Mouse (Mus musculus) left cerebral cortex, postnatal 10 days (tissue): ENCODE data around the gene Lrrc25. TPM values are rescaled to one million over a fixed set of nuclear protein-coding genes. Genes with fewer than 3 reads are reported as not detected.

Experiments used
- DNase-seq, 2 experiments: peaks; one replicate each; pipeline ENCODE4 v3.0.0; 2021 to 2022; ENCODE audit warnings: low spot score in 2 of 2, mixed read lengths in 1 of 2; ENCODE audit errors: extremely low spot score in 1 of 2
- intact Hi-C: fragments of 180-260 bp; cut with DNase I; formaldehyde crosslinking; loops from one replicate; pipeline ENCODE4 v1.15.1; 2025
- total RNA-seq, 2 experiments: library from RNA; stranded (reverse); gene quantifications; 2 replicates each; pipeline ENCODE4 v1.2.3; 2021

Lrrc25 gene
- total RNA-seq, 2 experiments from 2014 or later: 0.94 to 1.1 TPM

DNA sequence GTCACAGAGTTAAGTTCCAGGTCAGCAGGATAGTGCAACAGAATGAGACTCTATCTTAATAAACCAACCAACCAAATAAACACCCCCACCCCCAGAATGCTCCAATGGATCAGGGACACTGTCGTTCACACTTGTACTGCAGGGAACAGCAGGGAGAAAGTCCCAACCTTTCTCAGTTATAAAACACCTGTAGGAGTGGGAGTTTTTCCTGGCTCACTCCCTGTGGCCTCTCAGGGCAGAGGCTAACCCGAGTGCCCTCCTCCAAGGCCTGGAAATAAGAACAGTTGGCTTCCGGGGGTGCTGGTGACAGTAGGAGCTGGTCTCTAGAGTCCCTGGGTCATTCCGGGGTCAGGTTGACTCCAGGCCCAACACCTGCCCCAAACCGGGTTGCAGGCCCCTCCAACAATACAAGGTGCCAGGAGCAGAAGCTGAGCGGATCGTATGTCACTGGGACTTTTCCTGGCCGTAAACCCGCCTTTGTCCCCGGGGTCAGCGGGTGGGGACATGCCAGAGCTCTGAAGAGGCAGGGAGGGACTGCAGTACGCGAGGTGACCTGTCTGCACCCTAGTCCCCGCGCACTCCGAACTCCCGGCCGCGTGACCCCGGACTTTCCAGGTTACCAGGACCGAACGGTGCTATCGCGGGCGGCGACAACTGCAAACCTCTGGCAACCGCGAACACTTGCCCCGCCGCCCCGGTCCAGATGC is 43.1 kb downstream of the Lrrc25 start:
- intact Hi-C loops: no loop called here
- no peak for DNase-seq

DNA sequence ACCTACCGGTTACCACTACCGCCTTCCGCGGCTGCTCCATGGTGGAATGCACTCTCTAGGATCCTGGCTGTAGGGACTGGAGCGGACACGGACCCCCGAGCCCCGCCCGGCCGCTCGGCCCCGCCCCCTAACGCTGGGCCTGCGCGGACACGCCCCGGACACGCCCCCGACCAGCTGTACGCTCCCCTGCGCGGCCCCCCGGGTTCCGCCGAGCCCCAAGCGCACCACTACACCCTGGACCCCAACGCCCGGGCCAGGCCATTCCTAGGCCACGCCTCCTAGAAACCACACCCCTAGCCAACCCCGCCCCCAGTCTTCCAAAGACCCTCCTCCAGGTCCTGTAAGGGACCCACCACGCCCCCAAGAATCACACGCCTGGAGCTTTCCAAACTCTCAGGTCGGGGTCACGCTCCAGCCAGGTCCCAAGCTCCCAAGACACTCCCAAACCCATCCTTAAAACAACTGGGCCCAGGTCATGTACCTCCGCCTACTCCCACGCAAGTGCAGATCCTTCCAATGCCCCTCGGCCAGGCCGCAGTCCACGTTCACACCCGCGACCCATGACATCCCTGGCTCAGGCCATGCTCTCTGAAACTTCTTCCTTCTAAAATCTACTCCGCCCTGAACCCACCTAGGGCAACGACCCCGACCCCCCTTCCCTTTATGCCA is 43.8 kb downstream of the Lrrc25 start:
- intact Hi-C loops: no loop called here
- DNase-seq: peak; percentile 69 to 93

DNA sequence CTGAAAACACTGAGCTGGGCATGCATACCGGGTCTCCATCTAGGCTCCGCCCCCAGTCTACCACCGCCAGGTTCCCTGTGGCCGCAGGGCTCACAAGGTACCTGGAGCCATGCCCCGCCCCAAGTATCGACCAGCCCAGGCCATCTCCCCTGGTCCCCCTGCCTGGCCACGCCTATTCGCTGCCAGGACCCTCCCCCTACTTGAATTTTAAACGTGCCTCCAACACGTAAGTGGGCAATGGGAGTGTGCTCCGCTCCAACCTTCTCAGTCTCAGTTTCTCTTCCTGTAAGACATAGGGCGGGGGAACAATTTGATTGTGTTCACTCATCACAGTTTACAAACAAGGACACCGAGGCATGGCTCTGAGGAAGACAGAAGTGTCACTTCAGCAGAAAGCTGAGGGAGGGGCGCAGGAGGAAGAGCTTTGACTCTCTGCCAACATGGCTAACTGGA is 44.3 kb downstream of the Lrrc25 start, which contains the start of gene Pgpep1:
Gene Pgpep1, minus strand, starts transcription at position 116 of the 453 bp plus-strand sequence.
- intact Hi-C loops: no loop called here
- peak in 1 of 2 experiments; percentile 47 for DNase-seq

DNA sequence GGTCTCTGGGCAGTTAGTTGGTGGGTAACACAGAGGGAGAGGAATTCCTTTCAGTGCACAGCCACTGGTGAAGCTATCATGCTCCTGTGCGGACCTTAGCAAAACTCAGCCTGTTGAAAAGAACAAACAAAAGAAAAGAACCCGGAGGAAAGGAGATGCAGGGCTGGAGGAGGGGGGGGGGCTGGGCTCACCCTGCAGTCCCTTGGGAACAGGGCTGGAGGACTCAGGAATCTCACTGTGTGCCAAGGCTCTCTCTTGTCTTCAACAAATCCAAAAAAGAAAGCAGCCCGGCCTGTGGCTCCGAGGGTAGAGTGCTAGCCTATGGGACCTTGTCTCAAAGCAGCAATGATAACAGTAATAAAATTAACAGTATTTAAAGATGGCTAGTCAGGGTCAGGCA is 47.7 kb downstream of the Lrrc25 start:
- no peak for DNase-seq
- intact Hi-C loops: no loop called here

DNA sequence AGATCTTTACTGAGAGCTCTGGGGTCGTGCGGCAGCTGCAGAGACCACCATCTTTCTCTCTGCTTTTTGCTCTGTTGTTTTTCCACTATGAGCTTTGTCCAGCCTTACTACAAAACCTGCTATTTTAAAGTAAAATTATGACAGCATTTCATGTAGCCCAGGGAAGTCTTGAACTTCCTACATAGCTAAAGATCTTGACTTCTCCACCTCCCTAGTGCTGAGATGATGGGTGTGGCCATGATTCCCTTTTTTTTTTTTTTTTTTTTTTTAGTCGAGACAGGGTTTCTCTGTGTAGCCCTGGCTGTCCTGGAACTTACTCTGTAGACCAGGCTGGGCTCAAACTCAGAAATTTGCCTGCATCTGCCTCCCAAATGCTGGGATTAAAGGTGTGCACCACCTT is 48.7 kb downstream of the Lrrc25 start:
- intact Hi-C loops: loop anchor here (5.0 kb wide), 1 partner anchor 47 kb away; the partner anchor contains the start of gene Lrrc25

DNA sequence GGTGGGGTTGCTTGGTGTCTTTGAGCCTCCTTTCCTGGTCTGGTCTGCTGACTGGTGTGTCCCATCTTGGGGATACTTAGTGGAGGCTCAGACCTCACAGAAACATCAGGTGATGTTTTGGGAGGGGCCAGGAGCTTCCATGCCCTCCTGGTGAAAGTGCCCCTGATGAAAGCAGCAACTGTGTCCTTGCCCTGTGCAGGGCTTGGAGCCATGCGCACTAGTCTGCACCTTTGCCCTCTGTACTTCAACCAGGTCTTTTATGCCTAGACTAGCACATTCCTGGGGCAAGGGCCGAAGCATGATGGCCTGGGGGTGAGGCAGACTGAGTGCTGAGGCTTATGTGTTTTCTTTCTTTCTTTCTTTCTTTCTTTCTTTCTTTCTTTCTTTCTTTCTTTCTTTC is 49.6 kb downstream of the Lrrc25 start:
- DNase-seq: no peak
- intact Hi-C loops: loop anchor here (5.0 kb wide), 1 partner anchor 48 kb away; the partner anchor contains the start of gene Lrrc25

More for the DNA sequence above, 48.7 kb downstream of the Lrrc25 start:
- no peak for DNase-seq

DNA sequence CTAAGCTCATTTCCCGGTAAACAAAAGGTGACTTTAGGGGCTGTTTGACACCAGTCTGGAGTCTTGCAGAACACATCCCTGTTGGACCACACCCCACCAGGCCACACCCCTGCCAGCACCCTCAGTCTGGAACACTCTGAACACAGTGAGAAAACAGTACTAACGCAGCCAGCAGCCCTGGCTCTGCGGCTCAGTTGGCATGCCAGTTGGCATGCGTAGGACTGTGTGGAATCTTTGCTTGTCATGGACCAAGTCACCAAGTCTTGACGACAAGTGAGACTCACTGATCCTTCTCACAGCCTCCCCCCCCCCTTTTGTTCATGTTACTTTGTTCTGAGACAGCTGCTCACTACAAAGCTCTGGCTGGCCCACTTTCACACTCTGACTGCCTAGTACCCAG is 51.1 kb downstream of the Lrrc25 start:
- DNase-seq: peak in 1 of 2 experiments; percentile 53
- intact Hi-C loops: loop anchor here (5.0 kb wide), 1 partner anchor 50 kb away; the partner anchor contains the start of gene Lrrc25

Other genes starting within 250 kb of the Lrrc25 start
- under 1 TPM in 1 of 2 experiments, not detected in 1; 0.14 TPM for gene Comp, start 242.6 kb upstream of the Lrrc25 start, total RNA-seq
- gene Crtc1, start 176.6 kb upstream of the Lrrc25 start, total RNA-seq: 100 to 1,000 TPM in 1 of 2 experiments, 10 to 100 TPM in 1; 98.8 to 105 TPM
- 10 to 100 TPM; 33.1 to 33.8 TPM for gene Klhl26, start 139.2 kb upstream of the Lrrc25 start, total RNA-seq
- 100 to 1,000 TPM; 146 to 159 TPM for gene Tmem59l, start 128.8 kb upstream of the Lrrc25 start, total RNA-seq
- 1 to 10 TPM; 7.0 to 9.5 TPM for gene Crlf1, start 123.0 kb upstream of the Lrrc25 start, total RNA-seq
- 100 to 1,000 TPM in 1 of 2 experiments, 10 to 100 TPM in 1; 95.1 to 106 TPM for gene Rex1bd, start 109.4 kb upstream of the Lrrc25 start, total RNA-seq
- 1,000 to 10,000 TPM in 1 of 2 experiments, 100 to 1,000 TPM in 1; 991 to 1,007 TPM for gene Uba52, start 105.4 kb upstream of the Lrrc25 start, total RNA-seq
- gene Fkbp8, start 88.4 kb upstream of the Lrrc25 start, total RNA-seq: 100 to 1,000 TPM; 361 to 375 TPM
- 10 to 100 TPM; 37.5 to 41.2 TPM for gene Kxd1, start 88.2 kb upstream of the Lrrc25 start, total RNA-seq
- 10 to 100 TPM; 15.1 to 18.5 TPM for gene Ell, start 76.7 kb upstream of the Lrrc25 start, total RNA-seq
- 10 to 100 TPM; 46.6 to 53.2 TPM for gene Isyna1, start 21.8 kb upstream of the Lrrc25 start, total RNA-seq
- 100 to 1,000 TPM; 236 to 250 TPM for gene Ssbp4, start 7.3 kb upstream of the Lrrc25 start, total RNA-seq
- not detected for gene Gdf15, start 16.3 kb downstream of the Lrrc25 start, total RNA-seq
- 10 to 100 TPM; 11.5 to 15.9 TPM for gene Pgpep1, start 44.2 kb downstream of the Lrrc25 start, total RNA-seq
- gene Lsm4, start 57.1 kb downstream of the Lrrc25 start, total RNA-seq: 10 to 100 TPM; 68.2 to 80.4 TPM
- gene Jund, start 82.8 kb downstream of the Lrrc25 start, total RNA-seq: 100 to 1,000 TPM; 147 to 149 TPM
- gene Iqcn, start 87.3 kb downstream of the Lrrc25 start, total RNA-seq: under 1 TPM in 1 of 2 experiments, not detected in 1; 0.19 TPM
- not detected for gene Gm3336, start 102.4 kb downstream of the Lrrc25 start, total RNA-seq
- under 1 TPM; 0.49 to 0.61 TPM for gene Pde4c, start 107.6 kb downstream of the Lrrc25 start, total RNA-seq
- gene Rab3a, start 138.5 kb downstream of the Lrrc25 start, total RNA-seq: 100 to 1,000 TPM; 756 to 791 TPM
- gene Mpv17l2, start 144.8 kb downstream of the Lrrc25 start, total RNA-seq: 10 to 100 TPM; 35.8 to 37.1 TPM
- gene Pik3r2, start 160.6 kb downstream of the Lrrc25 start, total RNA-seq: 100 to 1,000 TPM; 173 TPM
- gene Mast3, start 188.9 kb downstream of the Lrrc25 start, total RNA-seq: 100 to 1,000 TPM; 115 to 117 TPM
- gene Il12rb1, start 192.3 kb downstream of the Lrrc25 start, total RNA-seq: under 1 TPM; 0.13 to 0.28 TPM
- gene Arrdc2, start 223.6 kb downstream of the Lrrc25 start, total RNA-seq: 10 to 100 TPM; 12.9 to 21.2 TPM
- 10 to 100 TPM; 27.9 to 33.2 TPM for gene Kcnn1, start 247.1 kb downstream of the Lrrc25 start, total RNA-seq